Mouse (Mus musculus) c-Kit-positive CD71-positive TER-119-negative erythroid progenitor cells, embryonic 14.5 days (primary cell): Measurements from ENCODE around the gene 2610002M06Rik.
A peak's percentile ranks its signal among the peaks of the same experiment; 100 is the strongest.

ENCODE experiments used
- DNase-seq: peaks from one replicate; pipeline ENCODE4 v3.0.0-alpha.2; 2013; ENCODE audit warnings: low read depth

Gene 2610002M06Rik

GRCm38 (mm10) chrX:107816218-107816554, at the start of gene 2610002M06Rik:
TSS of gene 2610002M06Rik (minus strand) at chrX:107816334.
- DNase-seq = peak; percentile 73

- DNase-seq = no peak
Observed at GRCm38 (mm10) chrX:107858165-107858564, 42.0 kb upstream of the 2610002M06Rik start.

- no peak for DNase-seq
Observed at GRCm38 (mm10) chrX:107816726-107817125, 592 bp upstream of the 2610002M06Rik start.

GRCm38 (mm10) chrX:107815502-107816217, 474 bp downstream of the 2610002M06Rik start:
- DNase-seq = no peak

GRCm38 (mm10) chrX:107812120-107812519, 4.0 kb downstream of the 2610002M06Rik start:
- no peak for DNase-seq

- no peak for DNase-seq
Observed at GRCm38 (mm10) chrX:107796919-107797318, 19.2 kb downstream of the 2610002M06Rik start.

- DNase-seq = no peak
Observed at GRCm38 (mm10) chrX:107795785-107796184, 20.3 kb downstream of the 2610002M06Rik start.

GRCm38 (mm10) chrX:107792290-107792689, 23.8 kb downstream of the 2610002M06Rik start, which contains the start of gene Tent5d:
TSS of gene Tent5d (plus strand) at chrX:107792590.
- no peak for DNase-seq

GRCm38 (mm10) chrX:107790750-107791493, 25.2 kb downstream of the 2610002M06Rik start:
- no peak for DNase-seq

GRCm38 (mm10) chrX:107790136-107790535, 26.0 kb downstream of the 2610002M06Rik start:
- no peak for DNase-seq

GRCm38 (mm10) chrX:107767896-107768295, 48.2 kb downstream of the 2610002M06Rik start:
- no peak for DNase-seq
